ENCODE assay signal across 7 mouse cellular contexts in the genomic region with DNA sequence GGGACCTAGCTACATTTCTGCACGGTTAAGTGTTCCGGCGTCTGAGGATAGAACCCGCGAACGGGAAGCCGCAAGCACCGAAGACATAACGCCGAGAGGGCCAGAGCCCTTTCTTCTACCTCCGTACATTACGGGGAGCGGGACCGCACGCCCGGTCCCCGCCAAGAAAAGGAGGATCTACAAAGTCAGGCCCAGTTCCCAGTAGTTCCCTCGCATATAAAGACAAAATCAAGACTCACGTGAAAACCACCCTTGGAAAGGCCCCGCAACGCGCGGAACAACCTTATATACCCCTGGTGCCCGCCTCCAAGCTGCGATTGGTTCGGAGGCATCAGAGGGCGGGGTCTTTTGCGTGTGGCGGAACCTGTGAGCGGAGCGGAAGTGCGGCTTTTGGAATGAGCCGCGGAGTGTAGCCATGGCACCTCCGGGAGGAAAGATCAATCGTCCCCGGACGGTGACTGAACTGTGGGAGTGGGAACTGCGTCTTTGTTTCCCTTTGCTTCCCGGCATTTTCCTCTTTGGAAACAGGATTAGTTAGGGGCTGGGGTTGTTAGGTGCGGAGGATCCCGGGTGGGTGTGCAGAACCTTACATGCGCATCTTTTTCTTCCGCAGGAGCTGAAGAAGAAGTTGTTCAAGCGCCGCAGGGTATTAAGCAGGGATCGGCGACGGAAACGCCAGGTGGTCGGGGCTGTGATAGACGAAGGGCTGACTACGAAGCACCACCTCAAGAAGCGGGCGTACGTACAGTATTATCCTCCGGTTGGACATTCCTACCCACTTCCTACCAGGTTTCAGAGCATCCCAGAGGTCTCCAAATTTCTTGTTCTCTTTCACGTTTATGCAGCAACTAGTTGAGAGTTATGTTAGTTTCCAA. TPM values are rescaled to one million over a fixed set of nuclear protein-coding genes. Genes with fewer than 3 reads are reported as not detected.
DNase-seq lines count a peak whose midpoint lies in the region; ATAC-seq and TF ChIP-seq lines count a peak whose summit lies in the region.

A gene (plus strand): TSS at position 343 of the 875 bp plus-strand sequence.
A gene (plus strand): TSS at position 416 of the 875 bp plus-strand sequence.

- H3K4me1 ChIP-seq in embryonic facial prominence, embryonic 11.5 days (ENCODE audit: control insufficient read depth, insufficient read depth, low read length), result no peaks in the 10 kb centered on the region
- H3K4me1 ChIP-seq in kidney, adult 2 months (ENCODE audit: control insufficient read depth, insufficient read depth, low read length), result peaks cover 4% of the 10 kb centered on the region; the same call in 1 of the 2 replicates
- H3K4me1 ChIP-seq in limb, embryonic 12.5 days (replicated peaks), result peaks cover 10% of the 10 kb centered on the region
- H3K4me1 ChIP-seq in midbrain, embryonic 15.5 days, result peaks cover 25% of the 10 kb centered on the region
- 0 out of 2 replicates have a peak, but pooled peaks cover 5% of the 10 kb centered on the region for H3K4me1 ChIP-seq in spleen, adult 2 months (ENCODE audit: control insufficient read depth, insufficient read depth, insufficient read length)

- TF ChIP-seq CTCF in kidney, adult 2 months (conservative IDR thresholded peaks at IDR 0.05; ENCODE audit: insufficient read depth, insufficient read length, low read depth, low read length), result no peak
- TF ChIP-seq CTCF in spleen, adult 2 months (IDR thresholded peaks at IDR 0.05; ENCODE audit: extremely low read depth, insufficient read depth, insufficient read length, insufficient replicate concordance), result no peak

- H3K4me3 ChIP-seq in embryonic facial prominence, embryonic 11.5 days (ENCODE audit: low read depth, low read length), result peak within 1 kb of the TSS; percentile 44
- H3K4me3 ChIP-seq in kidney, adult 2 months (ENCODE audit: insufficient read depth, low read depth, low read length), result peak within 1 kb of the TSS; percentile 75
- H3K4me3 ChIP-seq in limb, embryonic 12.5 days (replicated peaks), result peak within 1 kb of the TSS; percentile 71
- H3K4me3 ChIP-seq in midbrain, embryonic 15.5 days, result peak within 1 kb of the TSS; percentile 65
- peak within 1 kb of the TSS; percentile 75 for H3K4me3 ChIP-seq in spleen, adult 2 months (ENCODE audit: extremely low read depth, insufficient read depth, insufficient read length)

- H3K27ac ChIP-seq in embryonic facial prominence, embryonic 11.5 days (replicated peaks; ENCODE audit: low read depth, low read length), result peak within 1 kb of the TSS; percentile 60
- peak within 1 kb of the TSS; percentile 47 for H3K27ac ChIP-seq in kidney, adult 2 months (ENCODE audit: insufficient read depth, low read depth, low read length)
- H3K27ac ChIP-seq in limb, embryonic 12.5 days, result peak within 1 kb of the TSS; percentile 93
- peak within 1 kb of the TSS; percentile 85 for H3K27ac ChIP-seq in midbrain, embryonic 15.5 days
- peak within 1 kb of the TSS; percentile 83 for H3K27ac ChIP-seq in spleen, adult 2 months (ENCODE audit: insufficient read depth, low read length)

- no peaks in the 10 kb centered on the region for H3K27me3 ChIP-seq in embryonic facial prominence, embryonic 11.5 days (ENCODE audit: control insufficient read depth, insufficient read depth, low read length)
- H3K27me3 ChIP-seq in kidney, adult 2 months (replicated peaks; ENCODE audit: control insufficient read depth, insufficient read depth, low read length), result no peaks in the 10 kb centered on the region
- no peaks in the 10 kb centered on the region for H3K27me3 ChIP-seq in limb, embryonic 12.5 days
- H3K27me3 ChIP-seq in midbrain, embryonic 15.5 days (replicated peaks), result no peaks in the 10 kb centered on the region
- H3K27me3 ChIP-seq in spleen, adult 2 months (ENCODE audit: control insufficient read depth, insufficient read depth, low read length), result no peaks in the 10 kb centered on the region

- H3K4me2 ChIP-seq in embryonic facial prominence, embryonic 11.5 days (ENCODE audit: low read depth, low read length), result peak within 1 kb of the TSS; percentile 68
- peak within 1 kb of the TSS; percentile 77 for H3K4me2 ChIP-seq in limb, embryonic 12.5 days
- peak within 1 kb of the TSS; percentile 79 for H3K4me2 ChIP-seq in midbrain, embryonic 15.5 days

- H3K9ac ChIP-seq in embryonic facial prominence, embryonic 11.5 days (replicated peaks; ENCODE audit: low read length), result peak within 1 kb of the TSS; percentile 77
- H3K9ac ChIP-seq in limb, embryonic 12.5 days (replicated peaks), result peak within 1 kb of the TSS; percentile 89
- peak within 1 kb of the TSS; percentile 61 for H3K9ac ChIP-seq in midbrain, embryonic 15.5 days

- H3K36me3 ChIP-seq in embryonic facial prominence, embryonic 11.5 days (replicated peaks; ENCODE audit: control insufficient read depth, insufficient read depth, low read depth, low read length), result peaks cover 4% of the 10 kb centered on the region
- H3K36me3 ChIP-seq in kidney, adult 2 months (ENCODE audit: control insufficient read depth, insufficient read depth, low read length), result peaks cover 3% of the 10 kb centered on the region; the same call in 1 of the 2 replicates
- H3K36me3 ChIP-seq in limb, embryonic 12.5 days, result peaks cover 15% of the 10 kb centered on the region
- H3K36me3 ChIP-seq in midbrain, embryonic 15.5 days (replicated peaks), result 0 out of 2 replicates have a peak, but pooled peaks cover 6% of the 10 kb centered on the region
- H3K36me3 ChIP-seq in spleen, adult 2 months (ENCODE audit: control insufficient read depth, insufficient read depth, low read length), result peaks cover 6% of the 10 kb centered on the region

- DNase-seq in adrenal gland, postnatal 14 days, result peak; percentile 98
- DNase-seq in embryonic facial prominence, embryonic 11.5 days (ENCODE audit: low spot score), result peak; percentile 99
- peak; percentile 97 for DNase-seq in heart, adult 18-20 months
- peak; percentile 97 for DNase-seq in kidney, adult 2 months
- peak; percentile 90 to 94 for DNase-seq in spleen, adult 2 months (ENCODE audit: low read depth in 1 of 2, low spot score in 2 of 2)

- TF ChIP-seq POLR2A in kidney, adult 2 months (IDR thresholded peaks at IDR 0.05; ENCODE audit: low read depth, low read length), result peak; percentile 83
- TF ChIP-seq POLR2A in spleen, adult 2 months (IDR thresholded peaks at IDR 0.05; ENCODE audit: low read depth, low read length), result peak; percentile 72

- H3K9me3 ChIP-seq in embryonic facial prominence, embryonic 11.5 days (replicated peaks; ENCODE audit: control insufficient read depth, low read length), result no peaks in the 10 kb centered on the region
- no peaks in the 10 kb centered on the region for H3K9me3 ChIP-seq in limb, embryonic 12.5 days
- H3K9me3 ChIP-seq in midbrain, embryonic 15.5 days, result no peaks in the 10 kb centered on the region

- ATAC-seq in embryonic facial prominence, embryonic 11.5 days (replicated peaks; ENCODE audit: insufficient number of reproducible peaks, low FRiP score, low TSS enrichment, low read depth), result peak; percentile 95
- ATAC-seq in limb, embryonic 12.5 days (ENCODE audit: insufficient number of reproducible peaks, insufficient read depth, low FRiP score, low TSS enrichment, low read depth), result peak; percentile 94
- ATAC-seq in midbrain, embryonic 15.5 days (replicated peaks), result peak; percentile 96

- under 1% methylated on average over 58 of the region's 58 CpGs for WGBS in embryonic facial prominence, embryonic 11.5 days
- WGBS in kidney, adult 2 months, result under 1% methylated on average over 58 of the region's 58 CpGs
- WGBS in limb, embryonic 12.5 days, result under 1% methylated on average over 58 of the region's 58 CpGs
- WGBS in midbrain, embryonic 15.5 days, result 1% methylated on average over 58 of the region's 58 CpGs
- under 1% methylated on average over 58 of the region's 58 CpGs for WGBS in spleen, adult 2 months

RNA-seq across cellular contexts. Expression of the first gene that starts in this region (rescaled TPM):
- 42.4 and 46.2 TPM in 2 replicates for total RNA-seq in adrenal gland, postnatal 14 days (2021)
- 111 and 126 TPM in 2 replicates for polyA plus RNA-seq in embryonic facial prominence, embryonic 11.5 days (2014; fragmentation: Nextera tagmentation; extraction: Ambion mirVana)
- 10 to 100 TPM; 19.1 to 20.1 TPM for total RNA-seq in heart, adult 18-20 months (2021)
- polyA plus RNA-seq in kidney, adult 2 months (2012; rRNA removed), result 21.7 and 23.9 TPM in 2 replicates
- 112 and 114 TPM in 2 replicates for polyA plus RNA-seq in limb, embryonic 12.5 days (2016; fragmentation: Nextera tagmentation; extraction: Ambion mirVana)
- 40.2 and 44.3 TPM in 2 replicates for polyA plus RNA-seq in midbrain, embryonic 15.5 days (2015; fragmentation: Nextera tagmentation; extraction: Ambion mirVana)
- 11.5 and 15.2 TPM in 2 replicates for polyA plus RNA-seq in spleen, adult 2 months (2012; rRNA removed)

RNA-seq across cellular contexts. Expression of the second gene that starts in this region (rescaled TPM):
- total RNA-seq in adrenal gland, postnatal 14 days (2021), result 6.0 TPM in 1 of 2 replicates, not detected in the other
- polyA plus RNA-seq in embryonic facial prominence, embryonic 11.5 days (2014; fragmentation: Nextera tagmentation; extraction: Ambion mirVana), result 0.34 TPM in 1 of 2 replicates, not detected in the other
- total RNA-seq in heart, adult 18-20 months (2021), result 1 to 10 TPM in 1 of 2 experiments, not detected in 1; 3.4 TPM
- not detected in 2 replicates for polyA plus RNA-seq in kidney, adult 2 months (2012; rRNA removed)
- polyA plus RNA-seq in limb, embryonic 12.5 days (2016; fragmentation: Nextera tagmentation; extraction: Ambion mirVana), result not detected in 2 replicates
- polyA plus RNA-seq in midbrain, embryonic 15.5 days (2015; fragmentation: Nextera tagmentation; extraction: Ambion mirVana), result not detected in 2 replicates
- polyA plus RNA-seq in spleen, adult 2 months (2012; rRNA removed), result 1.2 TPM in 1 of 2 replicates, not detected in the other

Comparison
In these comparisons a context has a peak if more than half of its experiments do, and no peak if none do; other contexts are left out.
1. Peak in every context shown above with its lines: DNase-seq, ATAC-seq, H3K4me3 ChIP-seq and H3K27ac ChIP-seq.